Mouse (Mus musculus) stomach, embryonic 16.5 days (tissue): ENCODE data around the gene Plpp7. TPM values are rescaled to one million over a fixed set of nuclear protein-coding genes. Genes with fewer than 3 reads are reported as not detected.

ENCODE experiments used
- ATAC-seq: fragments of 200-750 bp; cut with Nextera tagmentation; 2 replicates; pipeline ENCODE4 v1.8.0; 2017; ENCODE audit warnings: moderate number of reproducible peaks, moderate TSS enrichment; ENCODE audit not compliant: insufficient read depth, low FRiP score
- H3K27ac ChIP-seq: fragments of 300-500 bp; sonication (generic); 2 replicates; pipeline ENCODE4 v1.5.1; 2014; ENCODE audit warnings: low read length
- H3K27me3 ChIP-seq: fragments of 300-500 bp; sonication (generic); 2 replicates; pipeline ENCODE4 v1.6.1; 2014; ENCODE audit warnings: low read length, control low read depth, mixed read lengths; ENCODE audit not compliant: control insufficient read depth, insufficient read depth
- H3K36me3 ChIP-seq: fragments of 300-500 bp; sonication (generic); 2 replicates; pipeline ENCODE4 v1.6.1; 2014; ENCODE audit warnings: low read length; ENCODE audit not compliant: control insufficient read depth, insufficient read depth
- H3K4me1 ChIP-seq: fragments of 300-500 bp; sonication (generic); 2 replicates; pipeline ENCODE4 v1.6.1; 2014; ENCODE audit warnings: low read length, control low read depth, mixed read lengths; ENCODE audit not compliant: control insufficient read depth, insufficient read depth
- H3K4me2 ChIP-seq: fragments of 300-500 bp; sonication (generic); 2 replicates; pipeline ENCODE4 v1.6.1; 2014; ENCODE audit warnings: low read depth, low read length, mixed read lengths
- H3K4me3 ChIP-seq: fragments of 300-500 bp; sonication (generic); replicated peaks from 2 replicates; pipeline ENCODE4 v1.5.1; 2014; ENCODE audit warnings: mild to moderate bottlenecking, low read length
- H3K9ac ChIP-seq: fragments of 300-500 bp; sonication (generic); 2 replicates; pipeline ENCODE4 v1.6.1; 2014; ENCODE audit warnings: low read length
- H3K9me3 ChIP-seq: fragments of 300-500 bp; sonication (generic); replicated peaks from 2 replicates; pipeline ENCODE4 v1.6.1; 2016; ENCODE audit warnings: low read length, control low read depth; ENCODE audit not compliant: control insufficient read depth
- WGBS: fragments of 180-500 bp; shearing (Covaris S2); extraction: QIAGEN DNeasy Blood & Tissue Kit; methylation state at CpG from one replicate; pipeline ENCODE4 v1.1.7; 2014; 5-methylcytosine and 5-hydroxymethylcytosine counted together
- polyA plus RNA-seq: library from polyadenylated mRNA; unstranded; fragments of >200 nt; fragmentation: Nextera tagmentation; extraction: Ambion mirVana; gene quantifications from 2 replicates; pipeline ENCODE4 v1.2.1, GENCODE M21; 2015

Plpp7 gene
- polyA plus RNA-seq, 1 experiment from 2014 or later, result 5.7 TPM

DNA sequence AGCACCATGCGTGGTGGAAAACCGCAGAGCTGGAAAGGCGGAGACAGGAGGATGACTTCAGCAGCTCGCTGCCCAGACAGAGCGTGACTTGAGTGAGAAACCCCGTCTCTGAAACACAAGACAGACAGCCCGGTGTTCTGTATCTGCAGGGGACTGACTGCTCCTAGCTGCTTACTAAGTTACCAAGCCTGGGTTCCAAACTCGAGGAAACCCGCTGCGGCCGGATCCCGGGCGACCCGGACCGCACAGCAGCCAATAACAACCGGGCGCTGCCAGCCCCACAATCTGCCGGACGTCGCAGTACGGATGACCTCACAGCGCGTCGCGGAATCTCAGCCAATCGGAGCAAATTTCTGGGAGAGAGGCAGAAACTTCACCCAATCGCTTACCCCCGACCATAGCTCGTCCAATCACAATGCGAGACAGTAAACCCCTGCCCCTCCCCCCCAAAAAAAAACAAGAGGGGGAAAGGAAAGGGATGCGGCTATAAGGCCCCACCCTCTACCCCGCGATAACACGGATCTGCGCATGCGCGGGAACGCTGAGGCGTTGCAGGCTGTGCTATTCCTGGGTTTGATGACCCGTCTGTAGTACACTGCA, 42.4 kb downstream of the Plpp7 start:
- H3K4me1 ChIP-seq, result peaks cover 3% of the 10 kb centered on the region
- peak; percentile 96 for ATAC-seq
- H3K4me2 ChIP-seq, result peak overlapping the region; percentile 92
- H3K9me3 ChIP-seq, result no peaks in the 10 kb centered on the region
- H3K4me3 ChIP-seq, result peak overlapping the region; percentile 78
- H3K9ac ChIP-seq, result peak overlapping the region; percentile 83
- under 1% methylated on average over 40 of the region's 40 CpGs for WGBS
- H3K36me3 ChIP-seq, result no peaks in the 10 kb centered on the region
- H3K27me3 ChIP-seq, result no peaks in the 10 kb centered on the region
- H3K27ac ChIP-seq, result peak overlapping the region; percentile 94

DNA sequence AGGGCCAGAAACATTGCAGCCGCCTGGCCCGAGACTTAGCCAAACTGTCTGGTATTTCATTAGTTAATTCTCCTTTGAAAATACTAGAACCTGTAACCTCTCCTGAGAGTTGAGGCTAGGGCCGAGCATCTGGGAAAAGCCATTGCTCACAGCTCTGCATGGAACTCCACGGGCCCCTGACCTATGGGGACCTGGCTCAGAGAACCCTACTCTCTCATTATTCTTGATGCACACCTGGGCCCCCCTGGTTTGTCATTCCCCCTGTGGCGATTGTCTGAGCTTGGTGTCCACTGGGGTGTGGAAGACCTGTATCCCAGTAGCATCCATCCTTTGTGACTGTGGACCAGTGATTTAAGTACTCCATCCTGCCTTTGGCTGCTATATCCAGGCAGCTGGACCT, 44.0 kb downstream of the Plpp7 start:
- H3K27me3 ChIP-seq, result no peaks in the 10 kb centered on the region
- no peaks in the 10 kb centered on the region; the same call in none of the 2 replicates for H3K4me1 ChIP-seq

DNA sequence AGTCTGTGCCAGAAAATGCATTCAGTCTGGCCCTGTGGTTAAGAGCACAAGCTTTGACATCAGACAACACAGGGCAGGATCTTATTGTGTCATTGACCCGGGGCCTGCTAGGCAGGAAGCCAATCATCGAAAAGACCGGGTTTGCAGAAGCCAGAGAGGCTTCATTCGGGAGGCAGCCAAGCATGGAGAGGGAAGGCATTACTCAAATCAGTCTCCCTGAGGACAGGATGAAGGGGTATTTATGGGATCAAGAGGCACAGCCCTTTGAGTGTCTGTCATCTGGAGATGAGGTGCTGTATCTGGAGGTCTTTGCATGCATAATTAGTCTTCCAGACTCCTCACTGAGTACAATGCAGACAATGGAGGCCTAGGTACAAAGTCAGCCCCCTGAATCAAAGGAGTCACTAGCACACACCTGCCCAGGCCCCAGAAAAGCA, 45.2 kb downstream of the Plpp7 start:
- no peak overlapping the region for H3K4me3 ChIP-seq
- H3K9ac ChIP-seq, result no peak overlapping the region
- WGBS, result 54% methylated on average over 4 of the region's 4 CpGs
- H3K9me3 ChIP-seq, result no peaks in the 10 kb centered on the region
- H3K27ac ChIP-seq, result no peak overlapping the region
- ATAC-seq, result no peak
- H3K4me1 ChIP-seq, result no peaks in the 10 kb centered on the region; the same call in none of the 2 replicates
- H3K27me3 ChIP-seq, result no peaks in the 10 kb centered on the region
- no peaks in the 10 kb centered on the region for H3K36me3 ChIP-seq
- no peak overlapping the region for H3K4me2 ChIP-seq

More for the DNA sequence above, 44.0 kb downstream of the Plpp7 start:
- Histone ChIP-seq H3K36me3 (no peaks in the 10 kb centered on the region), H3K4me2 (no peak overlapping the region), H3K4me3 (no peak overlapping the region), H3K9ac (no peak overlapping the region), H3K27ac (no peak overlapping the region), H3K9me3 (no peaks in the 10 kb centered on the region)
- 78% methylated on average over 5 of the region's 5 CpGs for WGBS
- no peak for ATAC-seq

DNA sequence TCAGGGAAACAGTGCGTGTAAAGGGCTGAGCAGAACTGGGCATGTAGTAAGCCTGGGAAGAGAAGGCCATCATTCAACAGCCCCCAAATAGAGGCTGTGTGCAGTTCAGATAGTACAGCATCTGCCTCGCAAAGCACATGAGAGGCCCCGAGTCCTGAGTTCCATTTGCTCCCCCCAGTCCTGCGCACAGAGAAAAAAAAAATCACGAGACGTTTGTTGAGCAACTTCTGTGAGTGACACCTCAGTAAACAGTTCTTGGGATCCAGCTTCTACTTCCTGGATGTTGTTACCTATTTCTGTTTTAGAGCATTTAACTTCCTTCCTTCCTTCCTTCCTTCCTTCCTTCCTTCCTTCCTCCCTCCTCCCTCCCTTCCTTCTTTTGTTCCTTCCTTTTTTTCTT, 46.3 kb downstream of the Plpp7 start:
- no peak for ATAC-seq
- no peak overlapping the region for H3K4me3 ChIP-seq
- no peak overlapping the region for H3K27ac ChIP-seq
- 41% methylated on average over 6 of the region's 6 CpGs for WGBS
- no peak overlapping the region for H3K9ac ChIP-seq
- no peaks in the 10 kb centered on the region for H3K36me3 ChIP-seq
- no peaks in the 10 kb centered on the region for H3K27me3 ChIP-seq
- no peak overlapping the region for H3K4me2 ChIP-seq
- H3K4me1 ChIP-seq, result no peaks in the 10 kb centered on the region; the same call in none of the 2 replicates
- H3K9me3 ChIP-seq, result no peaks in the 10 kb centered on the region

DNA sequence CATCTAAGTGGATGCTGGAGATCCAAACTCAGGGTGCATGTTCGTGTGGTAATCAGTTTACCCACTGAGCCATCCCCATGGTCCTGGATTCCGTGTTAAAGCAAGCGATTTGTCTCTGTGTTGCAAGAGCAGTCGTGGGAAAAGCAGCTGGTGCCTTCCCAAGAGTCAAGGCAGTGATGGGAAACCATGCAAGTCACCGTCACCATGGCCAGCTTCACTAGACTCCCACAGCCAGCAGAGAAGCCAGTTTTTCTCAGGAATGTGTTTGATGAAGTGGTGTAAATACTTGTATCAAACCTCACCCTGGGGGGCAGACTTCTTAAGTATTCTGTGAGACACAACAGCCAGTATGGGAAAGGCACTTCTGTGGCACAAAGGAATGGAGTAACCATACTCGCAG, 47.0 kb downstream of the Plpp7 start:
- H3K4me3 ChIP-seq, result no peak overlapping the region
- H3K27ac ChIP-seq, result no peak overlapping the region
- H3K4me1 ChIP-seq, result no peaks in the 10 kb centered on the region; the same call in none of the 2 replicates
- WGBS, result 61% methylated on average over 6 of the region's 6 CpGs
- no peaks in the 10 kb centered on the region for H3K36me3 ChIP-seq
- ATAC-seq, result no peak
- no peak overlapping the region for H3K9ac ChIP-seq
- H3K4me2 ChIP-seq, result no peak overlapping the region
- no peaks in the 10 kb centered on the region for H3K9me3 ChIP-seq
- H3K27me3 ChIP-seq, result no peaks in the 10 kb centered on the region

DNA sequence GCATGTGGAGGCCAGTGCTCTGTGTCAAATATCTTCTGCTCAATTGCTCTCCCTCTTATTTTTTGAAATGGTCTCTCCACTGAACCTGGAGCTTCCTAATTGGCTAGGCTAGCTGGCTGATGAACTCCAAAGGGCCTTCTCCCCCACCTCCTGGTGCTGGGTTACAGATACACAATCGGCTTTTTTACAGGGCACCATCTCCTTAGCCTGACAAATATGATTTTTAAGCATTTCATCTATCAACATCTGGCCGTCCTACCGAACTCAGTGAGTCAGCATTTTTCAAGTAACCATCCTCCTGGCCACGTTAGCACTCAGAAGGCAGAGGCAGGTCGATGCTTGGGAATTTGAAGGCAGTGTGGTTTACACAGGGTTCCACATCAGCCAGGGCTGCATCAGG, 49.3 kb downstream of the Plpp7 start:
- Histone ChIP-seq H3K27me3 (no peaks in the 10 kb centered on the region), H3K4me1 (no peaks in the 10 kb centered on the region), H3K4me2 (no peak overlapping the region), H3K4me3 (no peak overlapping the region), H3K36me3 (no peaks in the 10 kb centered on the region), H3K27ac (no peak overlapping the region), H3K9me3 (no peaks in the 10 kb centered on the region), H3K9ac (no peak overlapping the region)
- no peak for ATAC-seq
- WGBS, result 75% methylated on average over 5 of the region's 5 CpGs

DNA sequence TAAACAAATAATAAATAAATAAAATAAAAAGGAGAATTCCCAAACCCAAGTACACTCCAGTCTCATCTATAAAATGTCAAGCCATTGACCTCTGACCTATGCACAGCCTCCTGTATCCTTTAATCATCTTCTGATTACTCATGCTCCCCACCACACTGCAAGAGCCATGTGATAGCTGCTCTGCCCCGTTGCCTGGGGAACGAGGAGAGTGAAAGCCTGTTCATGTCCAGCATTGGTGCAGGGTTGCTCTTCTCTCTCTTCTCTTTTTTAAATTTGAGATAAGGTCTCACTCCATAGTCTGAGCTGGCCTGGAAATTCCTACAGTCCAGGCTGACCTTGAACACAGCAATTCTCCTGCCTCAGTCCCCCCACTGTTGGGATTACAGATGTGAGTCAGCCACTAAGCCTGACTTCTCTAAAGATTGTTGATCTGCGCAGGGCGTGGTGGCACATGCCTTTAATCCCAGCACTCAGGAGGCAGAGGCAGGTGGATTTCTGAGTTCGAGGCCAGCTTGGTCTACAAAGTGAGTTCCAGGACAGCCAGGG, 51.4 kb downstream of the Plpp7 start:
- Histone ChIP-seq H3K27me3 (no peaks in the 10 kb centered on the region), H3K4me2 (no peak overlapping the region), H3K4me3 (no peak overlapping the region), H3K9me3 (no peaks in the 10 kb centered on the region), H3K9ac (no peak overlapping the region), H3K27ac (no peak overlapping the region), H3K36me3 (no peaks in the 10 kb centered on the region), H3K4me1 (no peaks in the 10 kb centered on the region; the same call in 1 of the 2 replicates)
- ATAC-seq, result no peak
- 69% methylated on average over 5 of the region's 5 CpGs for WGBS

DNA sequence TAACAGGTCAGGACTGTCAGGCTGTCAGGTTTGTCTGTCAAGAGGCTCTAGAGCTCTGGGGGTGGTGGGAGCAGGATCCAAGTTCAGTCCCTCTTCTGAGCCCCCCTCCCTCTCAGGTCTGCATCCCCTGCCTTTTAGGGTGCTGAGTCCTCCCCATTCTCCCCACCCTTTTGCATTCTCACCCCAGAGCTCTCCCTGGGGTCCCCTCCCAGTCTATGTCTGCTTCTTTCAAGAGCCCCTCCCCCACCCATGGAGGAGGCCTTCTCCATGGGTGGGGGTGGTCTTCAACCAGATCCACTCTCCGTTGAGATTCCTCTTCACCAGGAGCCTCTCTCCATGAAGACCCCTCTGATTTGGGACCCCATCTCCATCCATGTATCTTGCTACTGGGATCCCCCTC, 54.8 kb downstream of the Plpp7 start:
- WGBS, result 28% methylated on average over 1 of the region's 1 CpGs
- Histone ChIP-seq H3K4me3 (peak overlapping the region; percentile 94), H3K36me3 (no peaks in the 10 kb centered on the region), H3K9ac (peak overlapping the region; percentile 100), H3K27me3 (no peaks in the 10 kb centered on the region), H3K9me3 (no peaks in the 10 kb centered on the region), H3K4me2 (peak overlapping the region; percentile 92), H3K27ac (no peak overlapping the region), H3K4me1 (peaks cover 29% of the 10 kb centered on the region)
- ATAC-seq, result no peak

DNA sequence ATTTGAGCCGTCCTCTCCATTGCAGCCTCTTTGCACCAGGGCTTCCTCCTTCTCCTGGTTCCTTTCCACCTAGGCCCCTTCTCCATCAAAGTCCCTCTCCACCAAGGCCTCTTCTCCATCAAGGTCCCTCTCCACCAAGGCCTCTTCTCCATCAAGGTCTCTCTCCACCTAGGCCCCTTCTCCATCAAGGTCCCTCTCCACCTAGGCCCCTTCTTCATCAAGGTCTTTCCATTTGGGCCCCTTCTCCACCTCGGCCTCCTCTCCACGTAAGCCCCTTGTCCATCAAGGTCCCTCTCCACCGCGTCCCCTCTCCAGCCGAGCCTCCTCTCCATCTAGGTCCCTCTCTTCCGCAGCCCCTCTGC, 55.2 kb downstream of the Plpp7 start:
- H3K4me1 ChIP-seq, result peaks cover 33% of the 10 kb centered on the region
- H3K9ac ChIP-seq, result peak overlapping the region; percentile 100
- no peaks in the 10 kb centered on the region for H3K27me3 ChIP-seq
- ATAC-seq, result no peak
- H3K9me3 ChIP-seq, result no peaks in the 10 kb centered on the region
- H3K36me3 ChIP-seq, result no peaks in the 10 kb centered on the region
- peak overlapping the region; percentile 99 for H3K27ac ChIP-seq
- H3K4me3 ChIP-seq, result peak overlapping the region; percentile 94
- peak overlapping the region; percentile 92 for H3K4me2 ChIP-seq
- WGBS, result 9% methylated on average over 7 of the region's 7 CpGs
